Comparison of ENCODE assay signal across 13 mouse cellular contexts in the genomic region with DNA sequence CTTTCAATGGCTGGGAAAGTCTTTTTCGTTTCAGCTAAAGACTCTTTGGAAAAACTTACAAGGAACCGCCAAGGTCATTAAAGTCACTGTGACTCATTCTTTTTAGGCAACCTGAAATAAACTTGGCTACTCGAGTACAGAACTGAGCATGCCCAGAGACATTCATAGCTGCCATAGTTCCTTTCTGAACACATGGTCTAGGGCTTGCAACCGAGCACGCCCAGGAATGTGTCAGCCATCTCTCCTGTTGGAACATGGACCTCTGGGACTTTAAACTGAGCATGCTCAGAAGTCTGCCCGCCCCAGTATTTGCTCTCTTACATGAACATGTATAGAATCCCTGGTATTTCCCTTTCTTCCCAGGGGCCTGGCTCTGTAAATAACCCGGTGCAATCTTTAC. TPM values are rescaled to one million over a fixed set of nuclear protein-coding genes. Genes with fewer than 3 reads are reported as not detected.
DNase-seq lines count a peak whose midpoint lies in the region; ATAC-seq and TF ChIP-seq lines count a peak whose summit lies in the region.
"Had no signal": no experiment of that assay in that cellular context is flagged by ENCODE, and none has a peak within 500 bp of the region (broad histone marks: within the 10 kb centered on the region; RNA-seq: fewer than 3 reads in every experiment).

No protein-coding gene starts in this region.

- TF ChIP-seq POLR2A in lung, adult 2 months (IDR thresholded peaks at IDR 0.05; ENCODE audit: borderline replicate concordance, extremely low read depth, low read depth, low read length), result no peak

- peak; percentile 65 for ATAC-seq in lung, embryonic 16.5 days (ENCODE audit: low read depth)
- ATAC-seq in heart, embryonic 13.5 days (ENCODE audit: extremely low read depth, insufficient number of reproducible peaks, low FRiP score, low TSS enrichment), result no peak
- ATAC-seq in stomach, embryonic 16.5 days (ENCODE audit: insufficient read depth, low FRiP score), result peak; percentile 73
- ATAC-seq: forebrain, embryonic 15.5 days had no signal

- H3K4me2 ChIP-seq in lung, embryonic 16.5 days (ENCODE audit: low read depth, low read length), result no peak overlapping the region
- H3K4me2 ChIP-seq in heart, embryonic 13.5 days, result 0 out of 2 replicates have a peak overlapping the region, but pooled peaks have one; percentile 5
- no peak overlapping the region for H3K4me2 ChIP-seq in stomach, embryonic 16.5 days (ENCODE audit: low read depth, low read length)
- H3K4me2 ChIP-seq: forebrain, embryonic 15.5 days; limb, embryonic 12.5 days; midbrain, embryonic 11.5 days had no signal

- H3K4me1 ChIP-seq in lung, embryonic 16.5 days (replicated peaks; ENCODE audit: control insufficient read depth, insufficient read depth, low read length), result peaks cover 7% of the 10 kb centered on the region
- no peaks in the 10 kb centered on the region for H3K4me1 ChIP-seq in lung, adult 2 months (ENCODE audit: control insufficient read depth, insufficient read depth, low read length)
- peaks cover 29% of the 10 kb centered on the region for H3K4me1 ChIP-seq in heart, embryonic 13.5 days
- H3K4me1 ChIP-seq in stomach, embryonic 16.5 days (ENCODE audit: control insufficient read depth, insufficient read depth, low read length), result peaks cover 19% of the 10 kb centered on the region
- H3K4me1 ChIP-seq: forebrain, embryonic 15.5 days had no signal

- peak overlapping the region; percentile 84 for H3K27ac ChIP-seq in gastrocnemius, adult 2 months
- H3K27ac ChIP-seq in lung, embryonic 16.5 days (ENCODE audit: low read length), result peak overlapping the region; percentile 41
- H3K27ac ChIP-seq in heart, embryonic 13.5 days (replicated peaks), result peak overlapping the region; percentile 74
- H3K27ac ChIP-seq in stomach, embryonic 16.5 days (ENCODE audit: low read length), result peak overlapping the region; percentile 42; the same call in 1 of the 2 replicates
- H3K27ac ChIP-seq: forebrain, embryonic 15.5 days had no signal

- H3K27me3 ChIP-seq in lung, embryonic 16.5 days (ENCODE audit: control insufficient read depth, insufficient read depth, low read depth, low read length), result no peaks in the 10 kb centered on the region
- no peaks in the 10 kb centered on the region for H3K27me3 ChIP-seq in heart, embryonic 13.5 days (replicated peaks)
- H3K27me3 ChIP-seq in stomach, embryonic 16.5 days (ENCODE audit: control insufficient read depth, insufficient read depth, low read length), result no peaks in the 10 kb centered on the region
- H3K27me3 ChIP-seq: forebrain, embryonic 15.5 days; limb, embryonic 12.5 days had no signal

- DNase-seq in gastrocnemius, adult 2 months, result peak; percentile 56
- DNase-seq in gastrocnemius, postnatal 36 days, result no peak
- no peak for DNase-seq in lung, adult 2 months
- DNase-seq in spleen, postnatal 10 days (ENCODE audit: low spot score in 2 of 2), result no peak
- DNase-seq in layer of hippocampus, adult 11-12 months (ENCODE audit: low spot score), result no peak
- DNase-seq: adrenal gland, postnatal 10 days; cerebellum, adult 9-11 months had no signal

- no peak overlapping the region for H3K9ac ChIP-seq in lung, embryonic 16.5 days (ENCODE audit: low read length)
- H3K9ac ChIP-seq in heart, embryonic 13.5 days, result no peak overlapping the region
- no peak overlapping the region for H3K9ac ChIP-seq in stomach, embryonic 16.5 days (ENCODE audit: low read length)
- H3K9ac ChIP-seq: forebrain, embryonic 15.5 days; limb, embryonic 12.5 days had no signal

- H3K4me3 ChIP-seq in gastrocnemius, adult 2 months, result peak overlapping the region; percentile 55
- H3K4me3 ChIP-seq in lung, embryonic 16.5 days (ENCODE audit: low read length), result no peak overlapping the region
- no peak overlapping the region for H3K4me3 ChIP-seq in lung, adult 2 months (replicated peaks; ENCODE audit: extremely low read depth, low read depth, low read length)
- no peak overlapping the region for H3K4me3 ChIP-seq in heart, embryonic 13.5 days
- H3K4me3 ChIP-seq in stomach, embryonic 16.5 days (replicated peaks; ENCODE audit: low read length), result no peak overlapping the region
- H3K4me3 ChIP-seq: forebrain, embryonic 15.5 days; limb, embryonic 12.5 days had no signal

- intact Hi-C loops in gastrocnemius, adult 2 months (cut with DNase I), result no loop called here
- intact Hi-C loops in gastrocnemius, postnatal 36 days (cut with DNase I), result no loop called here

- no peaks in the 10 kb centered on the region for H3K36me3 ChIP-seq in lung, embryonic 16.5 days (ENCODE audit: control insufficient read depth, insufficient read depth, low read length)
- H3K36me3 ChIP-seq in heart, embryonic 13.5 days, result no peaks in the 10 kb centered on the region
- no peaks in the 10 kb centered on the region for H3K36me3 ChIP-seq in stomach, embryonic 16.5 days (ENCODE audit: control insufficient read depth, insufficient read depth, low read length)
- H3K36me3 ChIP-seq: forebrain, embryonic 15.5 days; limb, embryonic 12.5 days had no signal

- TF ChIP-seq CTCF in gastrocnemius, adult 2 months (IDR thresholded peaks at IDR 0.05), result no peak
- no peak for TF ChIP-seq CTCF in lung, adult 2 months (IDR thresholded peaks at IDR 0.05; ENCODE audit: insufficient read depth, low read length)

- no peaks in the 10 kb centered on the region for H3K9me3 ChIP-seq in lung, embryonic 16.5 days (ENCODE audit: control insufficient read depth, low read length)
- H3K9me3 ChIP-seq in heart, embryonic 13.5 days, result no peaks in the 10 kb centered on the region
- H3K9me3 ChIP-seq in stomach, embryonic 16.5 days (replicated peaks; ENCODE audit: control insufficient read depth, low read length), result no peaks in the 10 kb centered on the region
- H3K9me3 ChIP-seq: forebrain, embryonic 15.5 days; limb, embryonic 12.5 days had no signal

- 46% methylated on average over 7 of the region's 7 CpGs for WGBS in lung, embryonic 16.5 days
- WGBS in lung, adult 2 months, result 42% methylated on average over 7 of the region's 7 CpGs
- 45% methylated on average over 7 of the region's 7 CpGs for WGBS in heart, embryonic 13.5 days
- WGBS in stomach, embryonic 16.5 days, result 51% methylated on average over 7 of the region's 7 CpGs

RNA-seq across cellular contexts. Expression of a gene that starts 11.4 kb away (rescaled TPM):
- not detected for total RNA-seq in gastrocnemius, adult 2 months (2021)
- total RNA-seq in gastrocnemius, postnatal 36 days (2021), result not detected
- polyA plus RNA-seq in lung, embryonic 16.5 days (2015; fragmentation: Nextera tagmentation; extraction: Ambion mirVana), result 0.06 TPM in 1 of 2 replicates, not detected in the other
- polyA plus RNA-seq in lung, adult 2 months (2012; rRNA removed), result 6.2 and 8.0 TPM in 2 replicates
- 0.08 TPM in 1 of 2 replicates, not detected in the other for polyA plus RNA-seq in heart, embryonic 13.5 days (2015; fragmentation: Nextera tagmentation; extraction: Ambion mirVana)
- not detected in 2 replicates for polyA plus RNA-seq in stomach, embryonic 16.5 days (2015; fragmentation: Nextera tagmentation; extraction: Ambion mirVana)
- polyA plus RNA-seq: forebrain, embryonic 15.5 days; limb, embryonic 12.5 days had no signal

RNA-seq across cellular contexts. Expression of a gene that starts 13.0 kb away (rescaled TPM):
- 1 to 10 TPM in 1 of 2 experiments, under 1 TPM in 1; 0.43 to 1.5 TPM for total RNA-seq in gastrocnemius, adult 2 months (2021)
- total RNA-seq in gastrocnemius, postnatal 36 days (2021), result 1 to 10 TPM; 1.1 TPM
- 2.6 and 2.7 TPM in 2 replicates for polyA plus RNA-seq in lung, embryonic 16.5 days (2015; fragmentation: Nextera tagmentation; extraction: Ambion mirVana)
- polyA plus RNA-seq in lung, adult 2 months (2012; rRNA removed), result 3.6 TPM in 2 replicates
- polyA plus RNA-seq in heart, embryonic 13.5 days (2015; fragmentation: Nextera tagmentation; extraction: Ambion mirVana), result 0.76 and 1.3 TPM in 2 replicates
- polyA plus RNA-seq in stomach, embryonic 16.5 days (2015; fragmentation: Nextera tagmentation; extraction: Ambion mirVana), result 1.6 and 1.8 TPM in 2 replicates
